28 mouse cellular contexts compared by ENCODE assay signal in genomic region chr5:105390346-105390745, GRCm38 (mm10).
"Had no signal": no experiment of that assay in that cellular context is flagged by ENCODE, and none has a peak within 500 bp of the region (broad histone marks: within the 10 kb centered on the region; RNA-seq: fewer than 3 reads in every experiment).

No protein-coding gene starts in this region.

- H3K36me3 ChIP-seq: limb, embryonic 10.5 days; limb, embryonic 12.5 days; limb, embryonic 13.5 days; limb, embryonic 15.5 days; liver, embryonic 12.5 days; liver, embryonic 13.5 days; liver, embryonic 15.5 days; lung, embryonic 15.5 days; midbrain, embryonic 10.5 days; midbrain, embryonic 12.5 days; midbrain, embryonic 13.5 days; midbrain, embryonic 15.5 days; neural tube, embryonic 12.5 days had no signal

- H3K27ac ChIP-seq: limb, embryonic 10.5 days; limb, embryonic 12.5 days; limb, embryonic 13.5 days; limb, embryonic 15.5 days; liver, embryonic 12.5 days; liver, embryonic 13.5 days; liver, embryonic 14.5 days; liver, embryonic 15.5 days; lung, embryonic 15.5 days; macrophage; midbrain, embryonic 10.5 days; midbrain, embryonic 12.5 days; midbrain, embryonic 13.5 days; midbrain, embryonic 15.5 days; neural tube, embryonic 12.5 days had no signal

- H3K9ac ChIP-seq: limb, embryonic 12.5 days; limb, embryonic 13.5 days; limb, embryonic 15.5 days; liver, embryonic 12.5 days; liver, embryonic 13.5 days; liver, embryonic 14.5 days; liver, embryonic 15.5 days; liver, postnatal 0 days; lung, embryonic 14.5 days; lung, embryonic 15.5 days; midbrain, embryonic 12.5 days; midbrain, embryonic 13.5 days; midbrain, embryonic 15.5 days; neural tube, embryonic 12.5 days had no signal

- H3K27me3 ChIP-seq: limb, embryonic 12.5 days; limb, embryonic 13.5 days; limb, embryonic 15.5 days; liver, embryonic 12.5 days; liver, embryonic 13.5 days; liver, embryonic 15.5 days; lung, embryonic 15.5 days; megakaryocyte, embryonic 14.5 days; midbrain, embryonic 12.5 days; midbrain, embryonic 13.5 days; midbrain, embryonic 15.5 days; neural tube, embryonic 12.5 days had no signal

- DNase-seq: left cerebral cortex, postnatal 4 days; liver; liver, embryonic 13.5 days; liver, postnatal 0 days; lung, adult 18-20 months; lung, adult 2 months; lung, embryonic 14.5 days; lung, postnatal 10 days; lung, postnatal 14 days; lung, postnatal 36 days; lung, postnatal 4 days; midbrain, embryonic 14.5 days had no signal

- H3K4me1 ChIP-seq: limb, embryonic 10.5 days; limb, embryonic 12.5 days; limb, embryonic 13.5 days; limb, embryonic 15.5 days; liver, embryonic 12.5 days; liver, embryonic 13.5 days; liver, embryonic 15.5 days; lung, embryonic 15.5 days; megakaryocyte, embryonic 14.5 days; midbrain, embryonic 10.5 days; midbrain, embryonic 12.5 days; midbrain, embryonic 13.5 days; midbrain, embryonic 15.5 days; neural tube, embryonic 12.5 days had no signal

- H3K4me3 ChIP-seq: limb, embryonic 10.5 days; limb, embryonic 12.5 days; limb, embryonic 13.5 days; limb, embryonic 15.5 days; liver, embryonic 12.5 days; liver, embryonic 13.5 days; liver, embryonic 15.5 days; lung, embryonic 15.5 days; megakaryocyte, embryonic 14.5 days; midbrain, embryonic 10.5 days; midbrain, embryonic 12.5 days; midbrain, embryonic 13.5 days; midbrain, embryonic 15.5 days; myocyte; neural tube, embryonic 12.5 days had no signal
